Mouse (Mus musculus) urinary bladder, postnatal 10 days (tissue): ENCODE results near the gene Aldh8a1.
"Not testable (repeated sequence)": the region's sequence is repeated elsewhere in the genome, so short reads cannot be mapped to it uniquely, and the experiment has no call there.

Experiments
- DNase-seq: peaks from one replicate; pipeline ENCODE4 v3.0.0; 2022; ENCODE audit warnings: low spot score

Aldh8a1 gene

GRCm38 (mm10) chr10:21367481-21367880, 9.6 kb upstream of the Aldh8a1 start:
- DNase-seq, result no peak

GRCm38 (mm10) chr10:21369586-21369985, 7.5 kb upstream of the Aldh8a1 start:
- DNase-seq, result no peak

- no peak for DNase-seq
These were observed 4.8 kb upstream of the Aldh8a1 start for GRCm38 (mm10) chr10:21372271-21372670.

- no peak for DNase-seq
These were observed 1.3 kb downstream of the Aldh8a1 start for GRCm38 (mm10) chr10:21378196-21378944.

GRCm38 (mm10) chr10:21382914-21383313, 5.8 kb downstream of the Aldh8a1 start:
- DNase-seq, result no peak

GRCm38 (mm10) chr10:21385111-21385663, 8.1 kb downstream of the Aldh8a1 start:
- no peak for DNase-seq

GRCm38 (mm10) chr10:21389075-21389474, 12.0 kb downstream of the Aldh8a1 start:
- no peak for DNase-seq

GRCm38 (mm10) chr10:21390440-21390839, 13.3 kb downstream of the Aldh8a1 start:
- no peak for DNase-seq

GRCm38 (mm10) chr10:21391286-21391685, 14.2 kb downstream of the Aldh8a1 start:
- no peak for DNase-seq

- DNase-seq, result no peak
These were observed 16.3 kb downstream of the Aldh8a1 start for GRCm38 (mm10) chr10:21393390-21393789.

- no peak for DNase-seq
These were observed 18.5 kb downstream of the Aldh8a1 start for GRCm38 (mm10) chr10:21395426-21396139.

- DNase-seq, result not testable (repeated sequence)
These were observed 21.9 kb downstream of the Aldh8a1 start for GRCm38 (mm10) chr10:21398873-21399425.

GRCm38 (mm10) chr10:21399622-21400021, 22.5 kb downstream of the Aldh8a1 start:
- no peak for DNase-seq

GRCm38 (mm10) chr10:21400031-21400430, 22.9 kb downstream of the Aldh8a1 start:
- DNase-seq, result no peak

GRCm38 (mm10) chr10:21400453-21400852, 23.4 kb downstream of the Aldh8a1 start:
- DNase-seq, result no peak

- no peak for DNase-seq
These were observed 24.2 kb downstream of the Aldh8a1 start for GRCm38 (mm10) chr10:21401259-21401658.

- DNase-seq, result no peak
These were observed 27.7 kb downstream of the Aldh8a1 start for GRCm38 (mm10) chr10:21404822-21405221.

- no peak for DNase-seq
These were observed 28.8 kb downstream of the Aldh8a1 start for GRCm38 (mm10) chr10:21405707-21406534.

GRCm38 (mm10) chr10:21410711-21411110, 33.6 kb downstream of the Aldh8a1 start:
- DNase-seq, result no peak

GRCm38 (mm10) chr10:21411621-21412205, 34.6 kb downstream of the Aldh8a1 start:
- no peak for DNase-seq

GRCm38 (mm10) chr10:21415031-21415430, 37.9 kb downstream of the Aldh8a1 start:
- DNase-seq, result no peak

- DNase-seq, result no peak
These were observed 39.1 kb downstream of the Aldh8a1 start for GRCm38 (mm10) chr10:21416184-21416583.
